Mouse (Mus musculus): ENCODE results near the gene E430018J23Rik. TPM values are rescaled to one million over a fixed set of nuclear protein-coding genes. Genes with fewer than 3 reads are reported as not detected.
A peak's percentile ranks its signal among the peaks of the same experiment; 100 is the strongest.
"Not testable (repeated sequence)": the region's sequence is repeated elsewhere in the genome, so short reads cannot be mapped to it uniquely, and the experiment has no call there.

E430018J23Rik gene
- total RNA-seq, 2 experiments from 2014 or later: 7.4 to 7.6 TPM

- DNase-seq (ENCODE audit: low spot score in 2 of 2): not testable (repeated sequence)
Observed at GRCm38 (mm10) chr7:127385560-127385959, 7.9 kb downstream of the E430018J23Rik start.

- no peak for DNase-seq (ENCODE audit: low spot score in 2 of 2)
Observed at GRCm38 (mm10) chr7:127378310-127378921, 15.0 kb downstream of the E430018J23Rik start.

GRCm38 (mm10) chr7:127375271-127376245 is 17.9 kb downstream of the E430018J23Rik start, which contains the start of gene Zfp747:
Zfp747 (minus strand) TSS chr7:127376050.
- peak; percentile 93 to 94 for DNase-seq (ENCODE audit: low spot score in 2 of 2)

GRCm38 (mm10) chr7:127371870-127372269 is 21.6 kb downstream of the E430018J23Rik start:
- not testable (repeated sequence) for DNase-seq (ENCODE audit: low spot score in 2 of 2)

- DNase-seq (ENCODE audit: low spot score in 2 of 2): no peak
Observed at GRCm38 (mm10) chr7:127371213-127371612, 22.2 kb downstream of the E430018J23Rik start.

- DNase-seq (ENCODE audit: low spot score in 2 of 2): no peak
Observed at GRCm38 (mm10) chr7:127366249-127366648, 27.2 kb downstream of the E430018J23Rik start.

GRCm38 (mm10) chr7:127364166-127364565 is 29.3 kb downstream of the E430018J23Rik start:
- DNase-seq (ENCODE audit: low spot score in 2 of 2): no peak

GRCm38 (mm10) chr7:127363475-127363921 is 29.9 kb downstream of the E430018J23Rik start:
- DNase-seq (ENCODE audit: low spot score in 2 of 2): peak; percentile 34 to 59

- not testable (repeated sequence) for DNase-seq (ENCODE audit: low spot score in 2 of 2)
Observed at GRCm38 (mm10) chr7:127362418-127362817, 31.0 kb downstream of the E430018J23Rik start.

- no peak for DNase-seq (ENCODE audit: low spot score in 2 of 2)
Observed at GRCm38 (mm10) chr7:127361449-127361848, 32.0 kb downstream of the E430018J23Rik start.

GRCm38 (mm10) chr7:127360265-127360664 is 33.2 kb downstream of the E430018J23Rik start:
- no peak for DNase-seq (ENCODE audit: low spot score in 2 of 2)

GRCm38 (mm10) chr7:127358472-127358871 is 35.0 kb downstream of the E430018J23Rik start:
- DNase-seq (ENCODE audit: low spot score in 2 of 2): no peak

- DNase-seq (ENCODE audit: low spot score in 2 of 2): no peak
Observed at GRCm38 (mm10) chr7:127357871-127358270, 35.6 kb downstream of the E430018J23Rik start.

- no peak for DNase-seq (ENCODE audit: low spot score in 2 of 2)
Observed at GRCm38 (mm10) chr7:127355796-127356195, 37.6 kb downstream of the E430018J23Rik start.

- DNase-seq (ENCODE audit: low spot score in 2 of 2): no peak
Observed at GRCm38 (mm10) chr7:127351230-127352004, 42.0 kb downstream of the E430018J23Rik start.

GRCm38 (mm10) chr7:127346676-127347075 is 46.8 kb downstream of the E430018J23Rik start:
- no peak for DNase-seq (ENCODE audit: low spot score in 2 of 2)

- DNase-seq (ENCODE audit: low spot score in 2 of 2): peak; percentile 82 to 86
Observed at GRCm38 (mm10) chr7:127345512-127346325, 47.7 kb downstream of the E430018J23Rik start, which contains the start of gene Zfp768. Zfp768 (minus strand) TSS chr7:127345589.

- DNase-seq (ENCODE audit: low spot score in 2 of 2): peak; percentile 23 to 39
Observed at GRCm38 (mm10) chr7:127345092-127345491, 48.3 kb downstream of the E430018J23Rik start.

- DNase-seq (ENCODE audit: low spot score in 2 of 2): no peak
Observed at GRCm38 (mm10) chr7:127344371-127344770, 49.1 kb downstream of the E430018J23Rik start.

Data from left cerebral cortex, adult 18-20 months (tissue).